Mouse (Mus musculus): ENCODE measurements around the gene Slc25a45. TPM values are rescaled to one million over a fixed set of nuclear protein-coding genes. Genes with fewer than 3 reads are reported as not detected.

Gene Slc25a45
- polyA plus RNA-seq (2014; fragmentation: Illumina TruSeq; extraction: RNeasy Lipid Tissue Mini Kit (QIAGEN cat#74804); ENCODE audit: low read depth, low replicate concordance): 3.4 TPM

GRCm38 (mm10) chr19:5877618-5878361 is at the start of gene Slc25a45:
TSS of gene Slc25a45 (plus strand) at chr19:5877808.

GRCm38 (mm10) chr19:5874969-5875480 is 2.6 kb upstream of the Slc25a45 start, which contains the start of gene Frmd8:
TSS of gene Frmd8 (minus strand) at chr19:5875274.

GRCm38 (mm10) chr19:5894002-5894678 is 16.5 kb downstream of the Slc25a45 start, which contains the start of gene Tigd3:
TSS of gene Tigd3 (minus strand) at chr19:5894149.

GRCm38 (mm10) chr19:5913007-5913719 is 35.6 kb downstream of the Slc25a45 start, which contains the start of gene Dpf2:
TSS of gene Dpf2 (minus strand) at chr19:5913010.

GRCm38 (mm10) chr19:5924713-5925093 is 47.1 kb downstream of the Slc25a45 start, which contains the start of gene Cdc42ep2:
TSS of gene Cdc42ep2 (minus strand) at chr19:5924816.

Other genes starting within 250 kb of the Slc25a45 start
- gene Rela, start 240.3 kb upstream of the Slc25a45 start, polyA plus RNA-seq (2014; fragmentation: Illumina TruSeq; extraction: RNeasy Lipid Tissue Mini Kit (QIAGEN cat#74804); ENCODE audit: low read depth, low replicate concordance): 30.4 TPM
- 16.2 TPM for gene Sipa1, start 214.1 kb upstream of the Slc25a45 start, polyA plus RNA-seq (2014; fragmentation: Illumina TruSeq; extraction: RNeasy Lipid Tissue Mini Kit (QIAGEN cat#74804); ENCODE audit: low read depth, low replicate concordance)
- gene Map3k11, start 189.1 kb upstream of the Slc25a45 start, polyA plus RNA-seq (2014; fragmentation: Illumina TruSeq; extraction: RNeasy Lipid Tissue Mini Kit (QIAGEN cat#74804); ENCODE audit: low read depth, low replicate concordance): 22.2 TPM
- 22.7 TPM for gene Pcnx3, start 188.9 kb upstream of the Slc25a45 start, polyA plus RNA-seq (2014; fragmentation: Illumina TruSeq; extraction: RNeasy Lipid Tissue Mini Kit (QIAGEN cat#74804); ENCODE audit: low read depth, low replicate concordance)
- gene Kcnk7, start 173.4 kb upstream of the Slc25a45 start, polyA plus RNA-seq (2014; fragmentation: Illumina TruSeq; extraction: RNeasy Lipid Tissue Mini Kit (QIAGEN cat#74804); ENCODE audit: low read depth, low replicate concordance): not detected
- gene Ehbp1l1, start 151.5 kb upstream of the Slc25a45 start, polyA plus RNA-seq (2014; fragmentation: Illumina TruSeq; extraction: RNeasy Lipid Tissue Mini Kit (QIAGEN cat#74804); ENCODE audit: low read depth, low replicate concordance): 120 TPM
- gene Fam89b, start 148.2 kb upstream of the Slc25a45 start, polyA plus RNA-seq (2014; fragmentation: Illumina TruSeq; extraction: RNeasy Lipid Tissue Mini Kit (QIAGEN cat#74804); ENCODE audit: low read depth, low replicate concordance): 27.2 TPM
- gene Ltbp3, start 136.9 kb upstream of the Slc25a45 start, polyA plus RNA-seq (2014; fragmentation: Illumina TruSeq; extraction: RNeasy Lipid Tissue Mini Kit (QIAGEN cat#74804); ENCODE audit: low read depth, low replicate concordance): 41.9 TPM
- 64.9 TPM for gene Scyl1, start 106.4 kb upstream of the Slc25a45 start, polyA plus RNA-seq (2014; fragmentation: Illumina TruSeq; extraction: RNeasy Lipid Tissue Mini Kit (QIAGEN cat#74804); ENCODE audit: low read depth, low replicate concordance)
- gene Frmd8, start 2.5 kb upstream of the Slc25a45 start, polyA plus RNA-seq (2014; fragmentation: Illumina TruSeq; extraction: RNeasy Lipid Tissue Mini Kit (QIAGEN cat#74804); ENCODE audit: low read depth, low replicate concordance): 5.4 TPM
- gene Tigd3, start 16.3 kb downstream of the Slc25a45 start, polyA plus RNA-seq (2014; fragmentation: Illumina TruSeq; extraction: RNeasy Lipid Tissue Mini Kit (QIAGEN cat#74804); ENCODE audit: low read depth, low replicate concordance): 0.63 TPM
- gene Dpf2, start 35.2 kb downstream of the Slc25a45 start, polyA plus RNA-seq (2014; fragmentation: Illumina TruSeq; extraction: RNeasy Lipid Tissue Mini Kit (QIAGEN cat#74804); ENCODE audit: low read depth, low replicate concordance): 69.5 TPM
- gene Cdc42ep2, start 47.0 kb downstream of the Slc25a45 start, polyA plus RNA-seq (2014; fragmentation: Illumina TruSeq; extraction: RNeasy Lipid Tissue Mini Kit (QIAGEN cat#74804); ENCODE audit: low read depth, low replicate concordance): 7.8 TPM
- gene Pola2, start 86.4 kb downstream of the Slc25a45 start, polyA plus RNA-seq (2014; fragmentation: Illumina TruSeq; extraction: RNeasy Lipid Tissue Mini Kit (QIAGEN cat#74804); ENCODE audit: low read depth, low replicate concordance): 15.0 TPM
- gene Slc22a20, start 108.3 kb downstream of the Slc25a45 start, polyA plus RNA-seq (2014; fragmentation: Illumina TruSeq; extraction: RNeasy Lipid Tissue Mini Kit (QIAGEN cat#74804); ENCODE audit: low read depth, low replicate concordance): not detected
- gene Capn1, start 138.1 kb downstream of the Slc25a45 start, polyA plus RNA-seq (2014; fragmentation: Illumina TruSeq; extraction: RNeasy Lipid Tissue Mini Kit (QIAGEN cat#74804); ENCODE audit: low read depth, low replicate concordance): 16.4 TPM
- 20.9 TPM for gene Syvn1, start 168.8 kb downstream of the Slc25a45 start, polyA plus RNA-seq (2014; fragmentation: Illumina TruSeq; extraction: RNeasy Lipid Tissue Mini Kit (QIAGEN cat#74804); ENCODE audit: low read depth, low replicate concordance)
- gene Mrpl49, start 180.0 kb downstream of the Slc25a45 start, polyA plus RNA-seq (2014; fragmentation: Illumina TruSeq; extraction: RNeasy Lipid Tissue Mini Kit (QIAGEN cat#74804); ENCODE audit: low read depth, low replicate concordance): 46.2 TPM
- gene Fau, start 180.0 kb downstream of the Slc25a45 start, polyA plus RNA-seq (2014; fragmentation: Illumina TruSeq; extraction: RNeasy Lipid Tissue Mini Kit (QIAGEN cat#74804); ENCODE audit: low read depth, low replicate concordance): 507 TPM
- 8.5 TPM for gene Znhit2, start 183.4 kb downstream of the Slc25a45 start, polyA plus RNA-seq (2014; fragmentation: Illumina TruSeq; extraction: RNeasy Lipid Tissue Mini Kit (QIAGEN cat#74804); ENCODE audit: low read depth, low replicate concordance)
- 6.3 TPM for gene Tm7sf2, start 190.6 kb downstream of the Slc25a45 start, polyA plus RNA-seq (2014; fragmentation: Illumina TruSeq; extraction: RNeasy Lipid Tissue Mini Kit (QIAGEN cat#74804); ENCODE audit: low read depth, low replicate concordance)
- gene Vps51, start 199.4 kb downstream of the Slc25a45 start, polyA plus RNA-seq (2014; fragmentation: Illumina TruSeq; extraction: RNeasy Lipid Tissue Mini Kit (QIAGEN cat#74804); ENCODE audit: low read depth, low replicate concordance): 20.9 TPM
- not detected for gene Tmem262, start 202.2 kb downstream of the Slc25a45 start, polyA plus RNA-seq (2014; fragmentation: Illumina TruSeq; extraction: RNeasy Lipid Tissue Mini Kit (QIAGEN cat#74804); ENCODE audit: low read depth, low replicate concordance)
- gene Gm28374, start 204.4 kb downstream of the Slc25a45 start, polyA plus RNA-seq (2014; fragmentation: Illumina TruSeq; extraction: RNeasy Lipid Tissue Mini Kit (QIAGEN cat#74804); ENCODE audit: low read depth, low replicate concordance): not detected
- gene Zfpl1, start 207.1 kb downstream of the Slc25a45 start, polyA plus RNA-seq (2014; fragmentation: Illumina TruSeq; extraction: RNeasy Lipid Tissue Mini Kit (QIAGEN cat#74804); ENCODE audit: low read depth, low replicate concordance): 21.3 TPM
- not detected for gene Cdca5, start 207.2 kb downstream of the Slc25a45 start, polyA plus RNA-seq (2014; fragmentation: Illumina TruSeq; extraction: RNeasy Lipid Tissue Mini Kit (QIAGEN cat#74804); ENCODE audit: low read depth, low replicate concordance)
- not detected for gene AC131692.1, start 216.6 kb downstream of the Slc25a45 start, polyA plus RNA-seq (2014; fragmentation: Illumina TruSeq; extraction: RNeasy Lipid Tissue Mini Kit (QIAGEN cat#74804); ENCODE audit: low read depth, low replicate concordance)
- not detected for gene Naaladl1, start 228.0 kb downstream of the Slc25a45 start, polyA plus RNA-seq (2014; fragmentation: Illumina TruSeq; extraction: RNeasy Lipid Tissue Mini Kit (QIAGEN cat#74804); ENCODE audit: low read depth, low replicate concordance)
- 10.2 TPM for gene Sac3d1, start 240.8 kb downstream of the Slc25a45 start, polyA plus RNA-seq (2014; fragmentation: Illumina TruSeq; extraction: RNeasy Lipid Tissue Mini Kit (QIAGEN cat#74804); ENCODE audit: low read depth, low replicate concordance)